Mouse (Mus musculus): Measurements from ENCODE around the gene Cygb. TPM values are rescaled to one million over a fixed set of nuclear protein-coding genes. Genes with fewer than 3 reads are reported as not detected.
"Not testable (repeated sequence)": the region's sequence is repeated elsewhere in the genome, so short reads cannot be mapped to it uniquely, and the experiment has no call there.

Cygb gene
- polyA plus RNA-seq, 1 experiment from 2014 or later: 14.7 TPM

- H3K9ac ChIP-seq (ENCODE audit: low read length): no peak overlapping the region
- no peaks in the 10 kb centered on the region for H3K9me3 ChIP-seq (replicated peaks; ENCODE audit: control insufficient read depth, low read length)
- 92% methylated on average over 7 of the region's 7 CpGs for WGBS
- peaks cover 8% of the 10 kb centered on the region; the same call in 1 of the 2 replicates for H3K27me3 ChIP-seq (replicated peaks; ENCODE audit: control insufficient read depth, insufficient read depth, low read length)
- no peak for ATAC-seq
- H3K36me3 ChIP-seq (ENCODE audit: control insufficient read depth, insufficient read depth, low read length): no peaks in the 10 kb centered on the region
- H3K4me2 ChIP-seq (ENCODE audit: low read length): no peak overlapping the region
- H3K4me3 ChIP-seq (ENCODE audit: low read depth, low read length): no peak overlapping the region
- H3K4me1 ChIP-seq (ENCODE audit: control insufficient read depth, insufficient read depth, low read length): no peaks in the 10 kb centered on the region
- no peak overlapping the region for H3K27ac ChIP-seq (ENCODE audit: low read depth, low read length)
- DNase-seq (ENCODE audit: low spot score): no peak
Observed at GRCm38 (mm10) chr11:116618666-116619065, 35.4 kb downstream of the Cygb start.

DNA sequence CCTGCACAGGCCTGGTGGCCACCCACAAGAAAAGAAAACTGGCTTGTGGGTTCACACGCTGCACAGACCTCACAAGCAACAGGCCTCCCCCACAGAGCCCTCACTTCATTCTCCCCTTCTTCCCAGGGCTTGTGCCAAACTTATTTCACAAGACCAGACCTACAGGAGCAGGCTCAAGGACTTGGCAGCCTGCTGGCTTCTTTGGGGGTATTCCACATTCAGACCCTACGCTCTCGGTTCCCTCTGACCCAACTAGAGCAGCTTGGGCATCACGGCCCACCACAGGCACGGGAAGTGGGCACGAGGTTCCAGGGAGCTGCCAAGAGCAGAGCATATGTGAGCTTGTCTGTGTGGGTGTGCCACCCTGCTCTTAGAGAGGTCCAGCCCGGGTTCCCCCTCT lies 36.5 kb downstream of the Cygb start:
- 86% methylated on average over 7 of the region's 7 CpGs for WGBS
- Histone ChIP-seq H3K27ac (ENCODE audit: low read depth, low read length) (no peak overlapping the region), H3K4me2 (ENCODE audit: low read length) (no peak overlapping the region), H3K36me3 (ENCODE audit: control insufficient read depth, insufficient read depth, low read length) (no peaks in the 10 kb centered on the region), H3K4me1 (ENCODE audit: control insufficient read depth, insufficient read depth, low read length) (no peaks in the 10 kb centered on the region), H3K27me3 (replicated peaks; ENCODE audit: control insufficient read depth, insufficient read depth, low read length) (0 out of 2 replicates have a peak, but pooled peaks cover 3% of the 10 kb centered on the region), H3K9me3 (replicated peaks; ENCODE audit: control insufficient read depth, low read length) (no peaks in the 10 kb centered on the region), H3K9ac (ENCODE audit: low read length) (no peak overlapping the region), H3K4me3 (ENCODE audit: low read depth, low read length) (no peak overlapping the region)
- ATAC-seq: no peak
- no peak for DNase-seq (ENCODE audit: low spot score)

DNA sequence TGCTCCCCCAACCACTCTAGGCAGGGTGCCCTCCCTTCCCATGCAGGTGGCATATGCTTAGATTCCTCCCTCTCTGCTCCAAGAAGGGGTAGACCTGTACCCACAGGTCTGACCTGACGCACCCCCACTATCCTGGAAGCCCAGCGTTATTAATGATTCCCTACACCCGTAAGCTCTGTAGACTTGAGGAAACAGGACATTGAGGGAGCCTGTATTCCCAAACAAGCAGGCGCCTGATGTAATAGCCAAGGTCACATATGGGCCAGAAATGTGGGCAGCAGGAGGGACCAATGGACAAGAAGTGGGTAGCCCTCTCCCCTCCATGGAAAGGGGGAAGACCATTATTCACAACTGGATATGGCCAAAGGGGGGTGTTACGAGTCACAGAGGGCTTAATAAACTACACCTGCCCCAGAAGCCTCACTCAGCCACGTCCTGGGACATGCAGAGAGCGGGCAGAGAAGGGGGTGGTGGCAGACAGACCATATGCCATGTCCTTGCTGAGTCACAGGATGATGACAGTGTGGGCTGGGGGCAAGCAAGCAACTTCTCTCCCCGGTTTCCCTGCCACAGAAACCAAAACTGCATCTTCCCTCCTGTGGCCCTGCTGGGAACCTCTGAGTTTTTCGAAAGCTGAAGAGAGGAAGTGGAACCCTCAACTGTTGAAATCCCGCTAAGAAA lies 37.5 kb downstream of the Cygb start:
- Histone ChIP-seq H3K4me3 (ENCODE audit: low read depth, low read length) (no peak overlapping the region), H3K27me3 (replicated peaks; ENCODE audit: control insufficient read depth, insufficient read depth, low read length) (no peaks in the 10 kb centered on the region), H3K4me2 (ENCODE audit: low read length) (no peak overlapping the region), H3K4me1 (ENCODE audit: control insufficient read depth, insufficient read depth, low read length) (no peaks in the 10 kb centered on the region), H3K9ac (ENCODE audit: low read length) (no peak overlapping the region), H3K27ac (ENCODE audit: low read depth, low read length) (no peak overlapping the region), H3K36me3 (ENCODE audit: control insufficient read depth, insufficient read depth, low read length) (no peaks in the 10 kb centered on the region), H3K9me3 (replicated peaks; ENCODE audit: control insufficient read depth, low read length) (no peaks in the 10 kb centered on the region)
- 77% methylated on average over 10 of the region's 10 CpGs for WGBS
- ATAC-seq (no peak), DNase-seq (ENCODE audit: low spot score) (no peak)

DNA sequence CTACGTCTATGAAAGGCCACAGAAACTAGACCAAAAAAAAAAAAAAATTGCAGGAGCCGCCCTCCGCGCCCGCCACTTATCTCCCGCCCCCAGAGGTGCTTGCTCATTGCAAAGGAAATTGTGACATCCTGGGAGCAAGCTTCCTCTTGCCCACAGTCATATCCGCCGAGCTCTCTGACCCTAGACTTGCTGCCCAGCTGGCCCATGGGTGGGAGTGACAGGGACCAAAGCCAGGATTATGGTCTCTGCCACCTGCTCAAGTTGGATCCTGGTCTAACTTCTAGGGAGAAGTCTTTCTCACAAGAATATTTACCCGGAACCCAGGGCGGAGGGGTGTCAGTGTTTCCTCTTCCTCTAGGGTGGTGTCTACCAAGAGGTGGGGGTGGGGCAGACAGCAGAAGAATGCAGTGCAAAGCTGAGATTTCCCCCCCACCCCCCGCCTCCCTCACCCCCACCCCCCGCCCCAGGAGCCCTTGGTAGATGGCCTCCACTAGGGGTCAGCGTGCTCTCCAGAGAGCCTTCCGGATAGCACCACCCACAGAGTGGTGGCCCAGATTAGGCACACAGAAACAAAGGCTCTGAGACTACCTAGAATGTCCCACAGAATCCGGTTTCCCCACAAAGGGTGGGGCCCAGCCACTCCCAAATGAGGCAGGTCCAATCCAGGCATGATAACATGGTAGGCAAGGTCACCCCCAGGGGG lies 38.2 kb downstream of the Cygb start:
- no peaks in the 10 kb centered on the region for H3K27me3 ChIP-seq (replicated peaks; ENCODE audit: control insufficient read depth, insufficient read depth, low read length)
- no peaks in the 10 kb centered on the region for H3K36me3 ChIP-seq (ENCODE audit: control insufficient read depth, insufficient read depth, low read length)
- WGBS: 54% methylated on average over 15 of the region's 15 CpGs
- H3K27ac ChIP-seq (ENCODE audit: low read depth, low read length): no peak overlapping the region
- ATAC-seq (no peak), DNase-seq (ENCODE audit: low spot score) (no peak)
- no peak overlapping the region for H3K9ac ChIP-seq (ENCODE audit: low read length)
- H3K4me2 ChIP-seq (ENCODE audit: low read length): no peak overlapping the region
- H3K4me1 ChIP-seq (ENCODE audit: control insufficient read depth, insufficient read depth, low read length): no peaks in the 10 kb centered on the region
- no peaks in the 10 kb centered on the region for H3K9me3 ChIP-seq (replicated peaks; ENCODE audit: control insufficient read depth, low read length)
- H3K4me3 ChIP-seq (ENCODE audit: low read depth, low read length): no peak overlapping the region

GRCm38 (mm10) chr11:116613234-116613633 lies 40.9 kb downstream of the Cygb start:
- H3K4me1 ChIP-seq (ENCODE audit: control insufficient read depth, insufficient read depth, low read length): no peaks in the 10 kb centered on the region
- no peaks in the 10 kb centered on the region for H3K9me3 ChIP-seq (replicated peaks; ENCODE audit: control insufficient read depth, low read length)
- H3K4me2 ChIP-seq (ENCODE audit: low read length): no peak overlapping the region
- DNase-seq (ENCODE audit: low spot score) (no peak), ATAC-seq (no peak)
- H3K36me3 ChIP-seq (ENCODE audit: control insufficient read depth, insufficient read depth, low read length): no peaks in the 10 kb centered on the region
- H3K27me3 ChIP-seq (replicated peaks; ENCODE audit: control insufficient read depth, insufficient read depth, low read length): no peaks in the 10 kb centered on the region
- H3K9ac ChIP-seq (ENCODE audit: low read length): no peak overlapping the region
- H3K4me3 ChIP-seq (ENCODE audit: low read depth, low read length): no peak overlapping the region
- WGBS: 93% methylated on average over 6 of the region's 6 CpGs
- no peak overlapping the region for H3K27ac ChIP-seq (ENCODE audit: low read depth, low read length)

DNA sequence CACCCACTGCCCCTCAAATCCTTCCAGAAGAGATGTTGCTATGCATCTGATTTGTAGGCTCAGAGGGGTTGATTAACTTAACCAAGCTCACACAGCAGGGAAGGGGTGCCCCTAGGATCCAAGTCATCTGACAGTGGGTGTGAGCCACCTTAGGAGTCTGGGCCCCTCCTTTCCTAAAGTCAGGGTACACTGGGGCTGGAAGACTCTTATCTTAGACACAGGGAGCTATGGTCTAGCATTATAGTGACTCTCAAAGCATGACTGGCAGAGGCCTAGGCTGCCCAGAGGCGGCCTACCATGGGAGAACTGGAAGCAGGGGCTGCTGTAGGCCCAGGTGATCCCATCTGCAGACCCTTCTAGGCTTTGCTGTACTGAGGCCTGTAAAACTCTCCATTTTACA lies 41.6 kb downstream of the Cygb start:
- ATAC-seq (no peak), DNase-seq (ENCODE audit: low spot score) (no peak)
- WGBS: 90% methylated on average over 1 of the region's 1 CpGs
- Histone ChIP-seq H3K9me3 (replicated peaks; ENCODE audit: control insufficient read depth, low read length) (no peaks in the 10 kb centered on the region), H3K27ac (ENCODE audit: low read depth, low read length) (no peak overlapping the region), H3K4me1 (ENCODE audit: control insufficient read depth, insufficient read depth, low read length) (no peaks in the 10 kb centered on the region), H3K9ac (ENCODE audit: low read length) (no peak overlapping the region), H3K27me3 (replicated peaks; ENCODE audit: control insufficient read depth, insufficient read depth, low read length) (no peaks in the 10 kb centered on the region), H3K36me3 (ENCODE audit: control insufficient read depth, insufficient read depth, low read length) (no peaks in the 10 kb centered on the region), H3K4me2 (ENCODE audit: low read length) (no peak overlapping the region), H3K4me3 (ENCODE audit: low read depth, low read length) (no peak overlapping the region)

DNA sequence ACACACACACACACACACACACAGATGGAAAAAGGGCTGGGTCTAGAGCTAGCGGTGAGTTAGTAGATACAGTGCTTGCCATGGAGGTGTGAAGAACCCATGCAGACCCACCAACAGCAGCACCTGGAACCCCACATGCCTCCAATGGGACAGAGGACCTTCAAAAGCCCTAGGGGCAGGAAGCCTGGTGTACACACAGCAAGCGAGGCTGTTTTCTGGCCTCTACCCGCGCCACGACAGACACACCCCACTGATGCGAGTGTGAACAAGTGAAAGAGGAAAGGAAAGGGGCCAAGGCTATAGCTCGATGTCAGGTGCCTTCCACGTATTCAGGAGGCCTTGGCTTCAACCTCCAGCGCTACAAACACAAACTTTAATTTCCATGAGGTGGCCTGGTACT lies 42.2 kb downstream of the Cygb start:
- Histone ChIP-seq H3K27me3 (replicated peaks; ENCODE audit: control insufficient read depth, insufficient read depth, low read length) (no peaks in the 10 kb centered on the region), H3K9me3 (replicated peaks; ENCODE audit: control insufficient read depth, low read length) (no peaks in the 10 kb centered on the region), H3K4me1 (ENCODE audit: control insufficient read depth, insufficient read depth, low read length) (no peaks in the 10 kb centered on the region), H3K4me3 (ENCODE audit: low read depth, low read length) (no peak overlapping the region), H3K36me3 (ENCODE audit: control insufficient read depth, insufficient read depth, low read length) (no peaks in the 10 kb centered on the region), H3K4me2 (ENCODE audit: low read length) (no peak overlapping the region), H3K9ac (ENCODE audit: low read length) (no peak overlapping the region), H3K27ac (ENCODE audit: low read depth, low read length) (no peak overlapping the region)
- no peak for DNase-seq (ENCODE audit: low spot score)
- 92% methylated on average over 9 of the region's 9 CpGs for WGBS
- no peak for ATAC-seq

GRCm38 (mm10) chr11:116611168-116611567 lies 42.9 kb downstream of the Cygb start:
- not testable (repeated sequence) for DNase-seq (ENCODE audit: low spot score); H3K4me3 ChIP-seq (ENCODE audit: low read depth, low read length); H3K9ac ChIP-seq (ENCODE audit: low read length); H3K4me2 ChIP-seq (ENCODE audit: low read length); ATAC-seq; H3K36me3 ChIP-seq (ENCODE audit: control insufficient read depth, insufficient read depth, low read length); H3K27ac ChIP-seq (ENCODE audit: low read depth, low read length); H3K4me1 ChIP-seq (ENCODE audit: control insufficient read depth, insufficient read depth, low read length); H3K27me3 ChIP-seq (replicated peaks; ENCODE audit: control insufficient read depth, insufficient read depth, low read length); H3K9me3 ChIP-seq (replicated peaks; ENCODE audit: control insufficient read depth, low read length)
- 89% methylated on average over 9 of the region's 9 CpGs for WGBS

DNA sequence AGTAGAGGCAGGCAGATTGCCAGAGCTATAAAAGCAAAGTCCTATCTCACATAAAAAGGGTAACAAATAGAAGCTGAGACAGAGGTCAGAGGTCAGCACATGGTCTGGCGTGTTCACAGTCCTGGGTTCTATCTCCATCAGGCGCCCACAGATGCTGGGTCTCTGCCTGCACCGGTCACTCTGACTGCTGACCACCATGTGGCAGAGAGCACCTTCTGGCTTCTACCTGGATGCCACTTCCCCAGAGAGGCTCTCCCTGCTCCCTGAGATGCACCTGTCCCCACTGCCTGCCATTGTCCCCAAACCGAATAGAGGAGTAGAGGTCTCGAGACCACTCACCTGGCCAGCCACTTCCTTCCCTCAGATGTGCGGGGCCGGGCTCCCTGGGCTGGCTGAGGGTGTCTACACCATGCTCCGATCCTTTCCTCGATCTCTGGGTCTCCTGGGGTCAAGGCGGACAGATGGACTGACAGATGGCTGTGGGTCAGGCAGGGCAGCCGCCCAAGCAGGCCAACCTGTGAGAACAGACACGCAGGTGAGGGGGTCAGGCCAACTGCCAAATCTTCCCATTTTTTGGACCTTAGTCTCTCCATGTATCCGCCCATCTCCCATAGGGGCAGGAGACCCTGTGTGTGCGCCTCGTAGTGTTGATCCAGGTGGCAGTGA lies 44.0 kb downstream of the Cygb start:
- 89% methylated on average over 15 of the region's 15 CpGs for WGBS
- no peaks in the 10 kb centered on the region for H3K36me3 ChIP-seq (ENCODE audit: control insufficient read depth, insufficient read depth, low read length)
- H3K27ac ChIP-seq (ENCODE audit: low read depth, low read length): no peak overlapping the region
- no peaks in the 10 kb centered on the region for H3K9me3 ChIP-seq (replicated peaks; ENCODE audit: control insufficient read depth, low read length)
- H3K4me3 ChIP-seq (ENCODE audit: low read depth, low read length): no peak overlapping the region
- DNase-seq (ENCODE audit: low spot score) (no peak), ATAC-seq (no peak)
- H3K4me2 ChIP-seq (ENCODE audit: low read length): no peak overlapping the region
- H3K9ac ChIP-seq (ENCODE audit: low read length): no peak overlapping the region
- H3K27me3 ChIP-seq (replicated peaks; ENCODE audit: control insufficient read depth, insufficient read depth, low read length): no peaks in the 10 kb centered on the region
- H3K4me1 ChIP-seq (ENCODE audit: control insufficient read depth, insufficient read depth, low read length): no peaks in the 10 kb centered on the region
